Mouse (Mus musculus): ENCODE data around the gene Pla2g7. TPM values are rescaled to one million over a fixed set of nuclear protein-coding genes. Genes with fewer than 3 reads are reported as not detected.
A peak's percentile ranks its signal among the peaks of the same experiment; 100 is the strongest.

Pla2g7 gene
- polyA plus RNA-seq, 1 experiment from 2014 or later, result 9.0 TPM

GRCm38 (mm10) chr17:43554516-43555403, 13.1 kb upstream of the Pla2g7 start:
- H3K9ac ChIP-seq, result no peak overlapping the region
- no peak overlapping the region for H3K27ac ChIP-seq
- ATAC-seq (ENCODE audit: low FRiP score, low read depth), result no peak
- no peaks in the 10 kb centered on the region for H3K36me3 ChIP-seq
- H3K9me3 ChIP-seq, result no peaks in the 10 kb centered on the region
- H3K27me3 ChIP-seq, result no peaks in the 10 kb centered on the region
- H3K4me3 ChIP-seq, result no peak overlapping the region
- no peaks in the 10 kb centered on the region for H3K4me1 ChIP-seq
- H3K4me2 ChIP-seq (replicated peaks), result no peak overlapping the region
- 53% methylated on average over 12 of the region's 12 CpGs for WGBS

- Histone ChIP-seq H3K9me3 (0 out of 2 replicates have a peak, but pooled peaks cover under 1% of the 10 kb centered on the region), H3K27ac (no peak overlapping the region), H3K36me3 (no peaks in the 10 kb centered on the region), H3K9ac (no peak overlapping the region), H3K4me2 (replicated peaks) (no peak overlapping the region), H3K27me3 (no peaks in the 10 kb centered on the region), H3K4me3 (no peak overlapping the region), H3K4me1 (no peaks in the 10 kb centered on the region)
- ATAC-seq (ENCODE audit: low FRiP score, low read depth), result no peak
- WGBS, result 85% methylated on average over 4 of the region's 4 CpGs
These were observed 10.8 kb upstream of the Pla2g7 start for GRCm38 (mm10) chr17:43557104-43557503.

GRCm38 (mm10) chr17:43557541-43558090, 10.3 kb upstream of the Pla2g7 start:
- Histone ChIP-seq H3K9ac (no peak overlapping the region), H3K27ac (no peak overlapping the region), H3K4me2 (replicated peaks) (no peak overlapping the region), H3K36me3 (no peaks in the 10 kb centered on the region), H3K4me3 (no peak overlapping the region), H3K27me3 (no peaks in the 10 kb centered on the region), H3K9me3 (peaks cover 5% of the 10 kb centered on the region), H3K4me1 (no peaks in the 10 kb centered on the region)
- no peak for ATAC-seq (ENCODE audit: low FRiP score, low read depth)
- WGBS, result 71% methylated on average over 6 of the region's 6 CpGs

GRCm38 (mm10) chr17:43558678-43559077, 9.2 kb upstream of the Pla2g7 start:
- Histone ChIP-seq H3K4me2 (replicated peaks) (no peak overlapping the region), H3K9me3 (peaks cover 7% of the 10 kb centered on the region), H3K27ac (no peak overlapping the region), H3K9ac (no peak overlapping the region), H3K36me3 (no peaks in the 10 kb centered on the region), H3K4me3 (no peak overlapping the region), H3K4me1 (no peaks in the 10 kb centered on the region), H3K27me3 (no peaks in the 10 kb centered on the region)
- ATAC-seq (ENCODE audit: low FRiP score, low read depth), result no peak
- 80% methylated on average over 3 of the region's 3 CpGs for WGBS

GRCm38 (mm10) chr17:43563192-43563987, 4.5 kb upstream of the Pla2g7 start:
- no peak for ATAC-seq (ENCODE audit: low FRiP score, low read depth)
- Histone ChIP-seq H3K27me3 (no peaks in the 10 kb centered on the region), H3K4me1 (peaks cover 6% of the 10 kb centered on the region), H3K4me2 (replicated peaks) (no peak overlapping the region), H3K9ac (no peak overlapping the region), H3K9me3 (peaks cover 7% of the 10 kb centered on the region), H3K4me3 (no peak overlapping the region), H3K36me3 (no peaks in the 10 kb centered on the region), H3K27ac (no peak overlapping the region)
- WGBS, result 85% methylated on average over 7 of the region's 7 CpGs

- WGBS, result 12% methylated on average over 12 of the region's 12 CpGs
- H3K36me3 ChIP-seq, result no peaks in the 10 kb centered on the region
- no peak overlapping the region for H3K27ac ChIP-seq
- peaks cover 11% of the 10 kb centered on the region for H3K4me1 ChIP-seq
- peaks cover 2% of the 10 kb centered on the region for H3K9me3 ChIP-seq
- peak overlapping the region; percentile 90 for H3K4me2 ChIP-seq (replicated peaks)
- peak overlapping the region; percentile 50 for H3K4me3 ChIP-seq
- no peaks in the 10 kb centered on the region for H3K27me3 ChIP-seq
- 0 out of 2 replicates have a peak overlapping the region, but pooled peaks have one; percentile 65 for H3K9ac ChIP-seq
- 0 out of 2 replicates have a peak, but pooled peaks have one; percentile 31 for ATAC-seq (ENCODE audit: low FRiP score, low read depth)
These were observed 306 bp upstream of the Pla2g7 start for GRCm38 (mm10) chr17:43567593-43567991.

- Histone ChIP-seq H3K4me1 (peaks cover 11% of the 10 kb centered on the region), H3K27ac (no peak overlapping the region), H3K4me2 (replicated peaks) (no peak overlapping the region; the same call in 1 of the 2 replicates), H3K27me3 (no peaks in the 10 kb centered on the region), H3K9me3 (no peaks in the 10 kb centered on the region), H3K9ac (no peak overlapping the region), H3K36me3 (no peaks in the 10 kb centered on the region), H3K4me3 (no peak overlapping the region)
- ATAC-seq (ENCODE audit: low FRiP score, low read depth), result no peak
- WGBS, result 53% methylated on average over 7 of the region's 7 CpGs
These were observed 1.4 kb downstream of the Pla2g7 start for GRCm38 (mm10) chr17:43569287-43569686.

- no peak overlapping the region for H3K4me2 ChIP-seq (replicated peaks)
- 35% methylated on average over 3 of the region's 3 CpGs for WGBS
- H3K27ac ChIP-seq, result no peak overlapping the region
- H3K4me1 ChIP-seq, result peaks cover 2% of the 10 kb centered on the region
- H3K4me3 ChIP-seq, result no peak overlapping the region
- H3K9ac ChIP-seq, result no peak overlapping the region
- H3K9me3 ChIP-seq, result no peaks in the 10 kb centered on the region
- no peaks in the 10 kb centered on the region for H3K36me3 ChIP-seq
- no peaks in the 10 kb centered on the region for H3K27me3 ChIP-seq
- ATAC-seq (ENCODE audit: low FRiP score, low read depth), result no peak
These were observed 5.8 kb downstream of the Pla2g7 start for GRCm38 (mm10) chr17:43573624-43574073.

- ATAC-seq (ENCODE audit: low FRiP score, low read depth), result no peak
- Histone ChIP-seq H3K4me3 (no peak overlapping the region), H3K9ac (no peak overlapping the region), H3K27me3 (no peaks in the 10 kb centered on the region), H3K4me1 (peaks cover 14% of the 10 kb centered on the region), H3K36me3 (no peaks in the 10 kb centered on the region), H3K27ac (no peak overlapping the region), H3K9me3 (no peaks in the 10 kb centered on the region), H3K4me2 (replicated peaks) (no peak overlapping the region)
- 31% methylated on average over 3 of the region's 3 CpGs for WGBS
These were observed 12.6 kb downstream of the Pla2g7 start for GRCm38 (mm10) chr17:43580456-43580855.

- H3K27me3 ChIP-seq, result no peaks in the 10 kb centered on the region
- H3K4me3 ChIP-seq, result no peak overlapping the region
- H3K4me1 ChIP-seq, result peaks cover 14% of the 10 kb centered on the region
- peak; percentile 51; the same call in 1 of the 2 replicates for ATAC-seq (ENCODE audit: low FRiP score, low read depth)
- peak overlapping the region; percentile 22; the same call in 1 of the 2 replicates for H3K27ac ChIP-seq
- WGBS, result 40% methylated on average over 8 of the region's 8 CpGs
- H3K9ac ChIP-seq, result no peak overlapping the region
- H3K36me3 ChIP-seq, result no peaks in the 10 kb centered on the region
- H3K4me2 ChIP-seq (replicated peaks), result no peak overlapping the region
- no peaks in the 10 kb centered on the region for H3K9me3 ChIP-seq
These were observed 13.1 kb downstream of the Pla2g7 start for GRCm38 (mm10) chr17:43581012-43581467.

- peaks cover 14% of the 10 kb centered on the region for H3K4me1 ChIP-seq
- no peak overlapping the region for H3K9ac ChIP-seq
- H3K27ac ChIP-seq, result no peak overlapping the region
- whole genome bisulfite sequencing, result 59% methylated on average over 7 of the region's 7 CpGs
- no peak for ATAC-seq (ENCODE audit: low FRiP score, low read depth)
- no peaks in the 10 kb centered on the region for H3K27me3 ChIP-seq
- no peak overlapping the region for H3K4me2 ChIP-seq (replicated peaks)
- no peaks in the 10 kb centered on the region for H3K9me3 ChIP-seq
- H3K4me3 ChIP-seq, result no peak overlapping the region
- H3K36me3 ChIP-seq, result no peaks in the 10 kb centered on the region
These were observed 16.9 kb downstream of the Pla2g7 start for GRCm38 (mm10) chr17:43584771-43585170.

GRCm38 (mm10) chr17:43587278-43587677, 19.4 kb downstream of the Pla2g7 start:
- Histone ChIP-seq H3K9me3 (no peaks in the 10 kb centered on the region), H3K27ac (no peak overlapping the region), H3K27me3 (no peaks in the 10 kb centered on the region), H3K36me3 (no peaks in the 10 kb centered on the region), H3K4me1 (0 out of 2 replicates have a peak, but pooled peaks cover 4% of the 10 kb centered on the region), H3K4me2 (replicated peaks) (no peak overlapping the region), H3K9ac (no peak overlapping the region), H3K4me3 (no peak overlapping the region)
- 89% methylated on average over 2 of the region's 2 CpGs for WGBS
- no peak for ATAC-seq (ENCODE audit: low FRiP score, low read depth)

Measured in limb, embryonic 13.5 days (tissue).